Mouse (Mus musculus) megakaryocyte, embryonic 14.5 days (primary cell): ENCODE results near the gene Trim14.
"Not testable (repeated sequence)": the region's sequence is repeated elsewhere in the genome, so short reads cannot be mapped to it uniquely, and the experiment has no call there.

Experiments
- FLI1 ChIP-seq: IDR thresholded peaks from 2 replicates; pipeline ENCODE4 v1.6.1; 2012; ENCODE audit warnings: low read length, inconsistent platforms, mixed read lengths
- GATA1 ChIP-seq: IDR thresholded peaks from 3 replicates; pipeline ENCODE4 v1.6.1; 2012; ENCODE audit warnings: mixed read lengths, low read length, inconsistent platforms, borderline replicate concordance

- not testable (repeated sequence) for TF ChIP-seq GATA1, FLI1
Observed at GRCm38 (mm10) chr4:46575509-46576284, 39.8 kb upstream of the Trim14 start.
